Mouse (Mus musculus) lung, postnatal 10 days (tissue): ENCODE measurements around the gene Neurl1b.
A peak's percentile ranks its signal among the peaks of the same experiment; 100 is the strongest.

Source experiments
- DNase-seq: peaks from one replicate; pipeline ENCODE4 v3.0.0; 2021

Gene Neurl1b

DNA sequence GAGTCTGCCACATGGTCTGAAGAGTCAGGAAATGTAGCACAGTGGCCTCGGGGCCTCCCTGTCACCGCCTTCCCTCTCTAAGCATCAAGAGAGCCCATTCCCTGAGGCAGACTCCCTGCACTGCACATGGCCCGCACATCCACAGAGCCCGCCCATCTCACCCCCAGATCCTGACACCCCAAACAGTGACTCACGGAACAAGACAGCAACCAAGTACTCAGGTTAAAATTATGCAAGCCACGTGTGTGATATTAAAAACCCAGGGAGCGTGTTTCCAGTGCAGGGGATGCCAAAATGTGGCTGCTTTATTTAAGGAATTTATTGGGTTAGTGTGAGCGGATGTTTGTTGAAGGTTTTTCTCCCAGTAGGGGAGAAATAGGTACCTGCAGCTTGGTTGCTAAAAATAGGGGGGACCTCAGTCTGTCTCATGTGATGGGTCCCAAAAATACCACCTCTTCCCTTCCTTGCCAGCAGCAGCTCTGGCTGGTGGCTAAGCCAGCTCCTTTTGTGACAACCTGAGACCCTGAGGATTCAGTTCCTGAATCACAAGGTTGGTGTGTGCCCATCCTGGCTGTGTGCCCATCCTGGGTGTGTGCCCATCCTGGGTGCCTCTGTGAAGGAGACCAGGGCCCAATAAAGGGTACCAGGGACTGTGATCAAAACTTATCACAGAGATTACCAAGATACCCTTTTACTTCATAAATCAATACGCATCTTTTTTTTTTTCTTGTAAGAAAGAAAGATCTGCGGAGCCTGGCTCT is 9.1 kb upstream of the Neurl1b start:
- DNase-seq = no peak

DNA sequence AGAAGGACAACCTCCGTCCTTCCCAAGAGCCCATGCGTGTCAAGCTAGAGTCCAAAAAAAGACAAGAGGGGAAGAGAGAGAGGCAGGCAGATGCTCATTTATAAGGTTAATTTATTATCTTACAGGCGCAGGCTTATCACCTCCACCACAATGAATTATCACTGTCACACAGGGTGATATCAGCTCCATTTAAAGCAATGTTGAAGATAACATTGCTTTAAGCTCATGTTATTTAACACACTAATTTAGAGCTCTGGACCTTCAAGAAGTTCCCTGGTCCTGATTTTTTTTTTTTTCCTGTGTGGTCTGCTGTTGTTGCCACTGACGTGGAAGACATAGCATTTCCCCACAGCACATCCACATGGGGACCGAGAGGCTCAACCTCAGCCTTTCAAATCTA is 1.7 kb upstream of the Neurl1b start:
- DNase-seq = no peak

DNA sequence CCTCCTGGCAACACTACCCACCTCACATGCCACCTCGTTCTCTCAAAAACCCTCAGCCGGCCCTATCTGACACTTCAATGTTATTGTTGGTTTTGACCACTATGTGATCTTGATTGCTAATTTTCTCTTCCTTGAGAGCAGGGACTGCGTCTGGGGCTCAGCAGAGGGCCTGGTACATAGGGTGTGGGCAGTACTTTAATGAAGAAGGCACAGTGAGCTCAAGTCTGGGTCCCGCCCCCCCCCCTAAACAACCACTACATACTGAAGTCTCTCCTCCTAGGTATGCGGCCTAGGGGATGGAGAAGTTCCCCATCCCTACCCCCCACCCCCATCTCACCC is 476 bp upstream of the Neurl1b start:
- DNase-seq = no peak

DNA sequence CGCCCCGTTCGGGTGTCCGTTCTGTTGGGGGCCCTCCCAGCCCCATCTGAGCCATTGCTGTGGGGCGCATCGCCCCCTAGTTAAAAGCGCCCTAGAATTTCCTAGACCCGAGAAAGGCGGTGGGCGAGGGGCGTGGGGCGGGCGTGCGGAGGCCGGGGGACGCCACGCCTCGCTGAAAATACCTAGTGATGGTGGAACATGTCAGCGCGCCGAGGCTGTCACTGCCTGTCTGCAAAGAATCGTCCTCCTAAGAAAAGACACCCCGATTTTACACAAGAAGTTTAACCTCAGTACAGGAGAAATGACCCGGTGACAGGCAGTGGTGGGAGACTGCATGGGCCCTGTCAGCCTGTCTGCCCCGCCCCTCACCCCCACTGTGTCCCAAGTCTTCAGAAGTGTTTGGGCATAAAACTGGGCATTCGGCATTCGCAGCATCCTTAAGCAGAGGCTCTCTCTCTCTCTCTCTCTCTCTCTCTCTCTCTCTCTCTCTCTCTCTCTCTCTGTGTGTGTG is 781 bp downstream of the Neurl1b start:
- peak; percentile 41 for DNase-seq

DNA sequence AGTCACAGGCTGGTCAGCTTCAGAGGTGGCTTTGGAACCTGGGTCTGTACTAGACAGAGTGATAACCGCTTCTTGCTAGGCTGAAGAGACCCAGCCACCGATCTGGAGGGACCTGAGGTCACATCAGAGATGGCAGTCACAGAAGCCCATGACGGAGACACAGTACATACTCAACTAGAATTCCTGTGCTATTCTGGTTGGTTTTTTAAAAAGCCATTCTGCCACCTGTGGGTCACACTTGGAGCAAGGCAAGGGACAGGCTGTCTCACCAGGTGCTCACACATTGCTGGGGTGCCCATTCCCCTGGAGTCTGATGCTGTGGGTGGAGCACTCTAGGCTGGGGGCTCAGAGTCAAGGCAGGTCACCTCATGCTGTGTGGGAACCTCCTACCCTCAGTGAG is 1.5 kb downstream of the Neurl1b start:
- no peak for DNase-seq

DNA sequence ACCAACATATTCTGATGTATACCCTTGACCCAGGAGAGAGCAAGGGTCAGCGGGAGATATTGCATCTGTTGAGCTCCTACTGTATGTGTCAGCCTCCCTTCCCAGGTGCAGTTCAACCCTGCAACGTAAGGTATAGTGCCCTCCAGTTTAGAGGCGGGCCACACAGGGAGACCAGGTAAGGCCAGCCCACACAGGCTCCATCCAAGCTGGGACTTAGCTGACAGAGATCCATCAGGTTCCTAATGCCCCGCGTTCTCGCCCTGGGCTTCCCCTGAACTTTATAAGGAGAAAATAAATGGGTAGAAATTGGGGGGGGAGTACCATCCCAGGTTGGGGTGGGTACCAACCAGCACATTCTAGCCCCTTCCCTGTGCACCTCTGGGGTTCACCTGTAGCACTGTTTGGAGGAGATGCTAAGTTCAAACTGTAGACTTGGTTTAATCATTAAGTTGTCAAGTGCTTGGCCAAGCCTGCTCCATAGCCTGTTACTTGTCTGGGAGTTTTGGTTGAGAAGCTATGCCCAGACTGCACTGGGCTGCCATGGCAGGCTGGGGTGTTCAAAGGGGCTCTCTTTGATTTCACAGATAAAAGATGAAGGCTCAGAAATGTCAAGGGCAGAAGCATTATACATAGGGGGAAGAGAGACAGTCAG is 3.3 kb downstream of the Neurl1b start:
- no peak for DNase-seq

DNA sequence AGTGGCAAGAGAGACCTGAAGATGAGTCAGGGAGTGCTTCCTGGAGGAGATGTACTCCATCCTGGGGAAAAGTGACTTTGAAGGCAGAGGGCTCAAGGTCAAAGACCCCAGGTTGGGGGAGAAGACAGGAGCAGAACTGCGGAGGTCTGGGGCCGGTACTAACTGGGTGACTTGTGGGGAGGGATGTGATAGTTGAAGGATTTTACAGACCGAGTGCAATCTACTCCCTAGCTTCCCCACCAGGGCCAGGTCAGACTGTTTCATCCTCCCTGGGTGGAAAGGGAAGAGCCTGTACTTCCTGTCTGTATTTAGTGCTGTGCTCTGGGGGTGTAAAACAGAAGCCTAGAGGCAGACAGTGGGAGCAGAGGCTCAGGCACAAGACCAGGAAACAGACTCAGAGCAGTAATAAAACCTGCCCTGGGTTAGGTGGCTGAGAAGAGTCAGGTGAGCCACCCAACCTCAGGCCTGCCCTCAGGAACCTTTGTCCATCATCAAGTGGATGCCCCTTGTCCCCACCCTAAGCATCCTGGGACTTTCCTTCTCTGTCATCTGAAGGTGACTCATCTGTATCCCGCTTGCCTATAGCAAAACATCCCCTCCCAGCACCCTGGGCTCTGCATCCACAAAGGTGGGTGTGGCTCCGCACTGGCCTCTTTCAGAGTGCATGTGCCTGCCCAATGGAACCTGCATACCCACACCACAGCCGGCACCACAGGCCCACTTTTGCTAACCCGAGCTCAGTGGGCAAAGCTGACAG is 6.0 kb downstream of the Neurl1b start:
- DNase-seq = no peak

DNA sequence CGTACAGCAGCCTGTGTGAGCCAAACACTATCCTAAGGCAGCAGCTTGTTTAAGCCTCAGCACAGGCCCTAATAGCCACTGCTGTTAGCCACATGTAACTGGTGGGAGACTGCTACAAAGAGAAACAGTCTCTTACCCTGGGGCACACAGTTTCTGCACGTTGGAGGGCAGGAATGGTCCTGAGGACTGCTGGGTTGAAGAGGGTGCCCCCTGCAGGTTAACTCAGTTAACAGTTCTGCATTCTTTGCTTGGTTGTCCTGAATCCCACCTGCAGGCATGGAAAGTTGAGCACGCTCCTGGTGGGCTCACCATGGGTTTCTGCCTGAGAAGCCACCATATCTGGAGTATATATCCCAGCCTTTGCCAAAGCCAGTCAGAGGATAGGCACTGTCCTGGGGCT is 6.9 kb downstream of the Neurl1b start:
- DNase-seq = peak; percentile 62

DNA sequence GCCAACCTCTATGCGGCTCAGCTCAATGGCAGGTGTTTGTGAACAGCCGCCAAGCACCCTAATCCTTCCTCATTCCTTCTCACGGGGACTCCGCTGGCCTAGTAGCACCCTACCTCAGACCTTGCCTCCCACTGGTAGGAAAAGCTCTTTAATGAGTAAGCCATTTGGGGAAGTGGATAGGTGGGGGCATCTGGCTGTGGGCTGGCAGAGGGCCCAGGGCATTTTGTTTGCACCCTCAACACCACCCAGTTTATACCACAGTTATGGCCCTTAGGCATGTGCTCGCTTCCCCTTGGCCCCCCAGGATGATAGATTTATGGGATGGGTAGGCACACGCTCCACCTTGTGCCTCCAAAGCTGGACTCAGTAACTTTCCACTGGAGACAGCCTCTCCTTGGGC is 7.8 kb downstream of the Neurl1b start:
- DNase-seq = peak; percentile 27

DNA sequence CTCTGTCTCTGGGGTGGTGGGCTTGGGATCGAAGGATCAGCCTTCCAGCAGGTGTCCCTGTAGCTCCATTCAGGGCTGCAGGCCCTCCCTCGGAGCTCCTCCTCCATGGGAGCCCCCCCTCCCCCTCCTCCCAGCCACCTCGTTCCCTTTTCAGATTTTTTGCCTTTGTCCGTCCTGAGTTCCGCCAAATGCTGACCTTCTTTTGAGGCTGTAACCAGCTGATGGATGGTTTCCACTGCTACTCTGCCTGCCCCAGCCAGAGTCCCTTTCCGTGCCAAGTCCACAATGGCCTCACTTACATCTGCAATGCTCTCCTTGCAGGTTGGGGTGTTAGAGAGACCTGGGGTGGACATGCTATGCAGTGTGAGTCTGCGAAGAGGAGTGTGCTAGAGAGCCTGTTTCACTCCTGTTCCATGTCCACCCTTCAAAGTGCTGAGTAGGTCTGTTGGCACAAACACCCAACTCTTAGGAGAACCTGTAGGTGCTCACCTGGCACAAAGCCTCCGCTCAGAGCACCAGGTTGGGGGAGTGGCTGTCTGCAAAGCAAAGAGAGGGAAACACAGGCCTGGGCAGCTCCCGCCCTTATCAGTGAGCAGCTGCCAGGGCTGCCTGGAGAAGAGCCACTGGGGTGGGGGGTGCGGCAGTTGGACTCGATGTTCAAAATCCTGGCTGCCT is 9.5 kb downstream of the Neurl1b start:
- DNase-seq = peak; percentile 82

DNA sequence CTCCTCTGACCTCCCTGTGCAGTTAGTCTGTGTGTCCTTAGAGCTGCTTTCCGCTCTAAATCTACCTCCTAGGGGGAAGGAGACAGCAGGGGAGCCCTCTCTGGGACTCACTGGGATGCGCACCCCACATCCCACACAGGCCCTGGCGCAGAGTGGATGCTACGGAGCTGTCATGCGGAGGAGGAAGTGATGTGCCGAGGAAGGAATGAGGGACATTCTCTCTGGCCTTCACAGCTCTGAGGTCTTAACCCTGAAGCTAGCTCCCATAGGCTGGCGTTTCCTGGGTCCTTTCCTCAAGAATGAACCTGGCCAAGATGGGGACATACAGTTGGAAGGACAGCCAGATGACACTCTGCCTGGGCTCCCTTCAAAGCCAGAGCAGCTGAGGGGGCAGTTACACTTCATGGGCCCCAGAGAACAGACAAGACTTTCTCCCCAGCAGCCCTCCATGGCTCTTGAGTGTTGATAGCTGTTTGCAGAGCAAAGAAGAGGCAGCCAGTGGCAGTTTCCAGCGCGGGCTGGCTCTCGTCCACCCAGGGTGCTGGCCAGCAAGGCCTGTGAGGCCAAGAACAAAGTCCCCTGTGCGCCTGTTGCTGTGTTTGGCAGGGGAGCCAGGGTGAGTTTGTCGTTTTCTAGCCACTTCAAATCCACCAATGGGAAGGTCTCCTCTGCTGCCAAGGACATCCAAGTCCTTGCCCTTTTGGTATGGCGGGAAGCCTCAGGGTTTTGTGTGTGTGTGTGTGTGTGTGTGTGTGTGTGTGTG is 10.5 kb downstream of the Neurl1b start:
- DNase-seq = peak; percentile 89

DNA sequence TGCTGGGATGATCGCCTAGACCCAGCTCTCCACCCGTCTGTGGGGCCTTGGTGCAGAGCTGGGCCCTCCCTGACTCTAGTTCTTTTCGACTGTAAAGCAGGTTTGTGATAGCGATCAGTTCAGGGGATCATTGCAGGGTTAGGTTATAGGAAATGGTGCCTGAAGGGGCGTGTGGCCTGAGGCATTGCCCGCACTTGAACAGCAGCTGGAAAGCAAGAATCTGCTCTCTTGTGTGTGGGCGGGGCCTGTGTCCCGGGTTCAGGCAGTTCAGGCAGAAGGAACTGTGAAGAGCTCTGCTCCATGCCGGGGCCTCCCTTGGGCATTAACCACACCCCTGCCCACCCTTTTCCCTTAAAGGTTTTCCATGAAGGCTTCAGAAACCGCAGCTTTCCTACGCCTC is 18.7 kb downstream of the Neurl1b start:
- DNase-seq = peak; percentile 30

DNA sequence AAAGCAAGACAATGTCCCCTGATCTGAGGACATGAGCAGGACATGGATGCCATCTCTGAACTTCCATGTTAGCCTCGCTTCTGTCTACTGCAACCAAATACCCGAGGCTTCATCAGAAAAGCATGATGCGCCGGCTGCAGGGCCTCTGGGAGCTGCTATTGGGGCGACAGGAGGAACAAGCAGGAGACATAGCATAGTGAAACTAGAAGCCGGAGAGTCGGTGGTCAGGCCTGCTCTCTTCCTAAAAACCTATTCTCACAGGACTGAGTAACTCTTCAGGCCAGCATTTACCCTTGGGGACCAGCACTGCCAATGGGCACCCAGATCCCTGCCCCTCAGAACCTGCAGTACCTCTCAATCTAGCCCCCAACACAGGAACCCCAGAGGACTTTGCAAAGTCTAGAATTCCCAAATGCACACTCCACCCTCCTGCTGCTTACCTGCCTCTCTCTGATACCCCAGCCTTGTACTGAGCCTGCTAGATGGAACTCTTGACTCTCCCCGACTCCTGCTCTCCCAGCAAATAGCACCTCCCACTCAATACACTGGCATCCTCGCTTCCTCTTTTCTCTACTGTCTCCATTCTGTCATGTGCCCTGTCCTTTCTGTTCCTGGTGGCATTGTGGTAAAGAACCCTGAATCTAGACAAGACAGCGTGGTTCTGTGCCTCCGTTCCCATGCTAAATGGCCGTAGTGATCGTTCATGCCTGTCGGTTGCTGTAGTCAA is 22.6 kb downstream of the Neurl1b start:
- no peak for DNase-seq

DNA sequence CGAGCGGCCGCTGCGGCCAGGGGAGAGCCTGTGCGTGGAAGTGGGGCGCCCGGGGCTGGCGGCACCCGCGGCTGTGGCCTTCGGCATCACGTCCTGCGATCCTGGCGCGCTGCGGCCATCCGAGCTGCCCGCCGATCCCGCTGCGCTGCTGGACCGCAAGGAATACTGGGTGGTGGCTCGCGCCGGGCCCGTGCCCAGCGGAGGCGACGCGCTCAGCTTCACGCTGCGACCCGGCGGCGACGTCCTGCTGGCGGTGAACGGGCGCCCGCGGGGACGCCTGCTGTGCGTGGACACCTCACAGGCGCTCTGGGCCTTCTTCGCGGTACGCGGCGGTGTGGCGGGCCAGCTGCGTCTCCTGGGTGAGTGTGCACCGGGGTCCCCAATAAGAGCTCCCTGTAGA is 24.4 kb downstream of the Neurl1b start:
- DNase-seq = no peak

DNA sequence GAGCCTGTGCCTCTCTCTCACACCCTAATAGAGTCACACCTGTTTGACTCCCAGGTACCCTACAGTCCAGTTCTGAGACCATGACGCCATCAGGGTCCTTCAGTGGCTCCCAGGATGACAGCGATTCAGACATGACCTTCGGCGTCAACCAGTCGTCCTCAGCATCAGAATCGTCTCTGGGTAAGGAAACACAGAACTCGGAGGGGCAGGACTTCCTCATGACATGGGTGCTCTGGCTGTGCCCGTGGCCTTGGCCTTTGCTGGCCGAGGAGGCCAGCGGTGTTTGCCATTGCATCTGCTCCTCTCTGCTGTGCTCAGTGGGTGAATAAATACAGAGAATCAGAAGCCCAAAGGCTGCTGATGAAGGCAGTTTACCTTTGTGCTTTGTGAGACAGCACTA is 26.4 kb downstream of the Neurl1b start:
- DNase-seq = no peak

DNA sequence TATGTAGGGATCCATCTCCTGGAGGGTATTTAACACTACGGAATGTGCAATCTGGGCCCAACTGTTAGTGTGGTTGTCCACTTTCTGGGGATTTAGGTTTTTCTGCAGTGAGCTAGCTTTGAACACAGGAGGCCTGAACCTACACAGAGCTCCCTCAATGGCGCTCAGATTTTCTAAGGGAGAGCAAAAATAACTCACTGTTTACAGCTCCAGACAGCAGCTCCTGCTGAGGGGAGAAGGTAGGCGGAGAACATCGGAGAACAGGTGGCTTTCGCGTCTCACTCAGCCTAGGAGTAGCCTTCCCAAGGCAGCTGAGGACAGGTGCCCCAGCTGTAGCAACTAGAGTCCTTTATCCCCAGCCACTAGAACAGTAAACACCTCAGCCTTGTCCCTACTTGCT is 27.6 kb downstream of the Neurl1b start:
- no peak for DNase-seq

DNA sequence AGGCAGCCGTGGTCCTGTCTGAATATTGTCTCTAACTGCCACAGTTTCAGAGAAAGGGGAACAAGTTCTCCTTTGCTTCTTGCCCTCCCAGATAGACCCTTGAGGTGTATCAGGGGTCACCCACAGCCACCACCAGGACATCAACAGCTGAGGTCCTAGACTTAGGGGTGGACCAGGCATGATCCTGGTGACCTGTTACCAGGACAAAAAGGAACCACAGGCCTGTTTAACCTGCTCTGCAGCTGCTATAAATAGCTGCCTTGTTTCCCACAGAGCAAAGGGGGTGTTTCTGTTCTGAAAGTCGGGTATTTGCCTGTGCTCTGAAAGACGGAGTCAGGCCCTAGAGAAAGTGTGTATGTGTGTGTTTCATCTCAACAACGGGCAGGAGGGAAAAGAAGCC is 29.2 kb downstream of the Neurl1b start:
- DNase-seq = no peak

DNA sequence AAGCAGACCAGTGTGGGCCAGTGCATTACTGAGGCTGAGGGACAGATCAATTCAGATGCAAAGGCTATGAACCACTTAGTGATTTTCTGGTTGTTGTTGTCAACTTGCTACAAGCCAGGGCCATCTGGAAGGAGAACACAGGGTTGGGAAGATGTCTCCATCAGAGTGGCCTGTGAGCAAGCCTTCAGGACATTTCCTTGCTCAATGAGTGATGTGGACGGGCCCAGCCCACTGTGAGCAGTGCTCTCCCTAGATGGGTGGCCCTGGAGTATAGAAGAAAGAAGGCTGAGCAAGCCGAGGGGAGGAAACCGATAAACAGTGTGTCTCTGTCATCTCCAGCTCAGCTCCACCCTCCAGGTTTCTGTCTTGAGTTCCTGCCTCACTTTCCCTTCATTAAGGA is 34.8 kb downstream of the Neurl1b start:
- DNase-seq = no peak

DNA sequence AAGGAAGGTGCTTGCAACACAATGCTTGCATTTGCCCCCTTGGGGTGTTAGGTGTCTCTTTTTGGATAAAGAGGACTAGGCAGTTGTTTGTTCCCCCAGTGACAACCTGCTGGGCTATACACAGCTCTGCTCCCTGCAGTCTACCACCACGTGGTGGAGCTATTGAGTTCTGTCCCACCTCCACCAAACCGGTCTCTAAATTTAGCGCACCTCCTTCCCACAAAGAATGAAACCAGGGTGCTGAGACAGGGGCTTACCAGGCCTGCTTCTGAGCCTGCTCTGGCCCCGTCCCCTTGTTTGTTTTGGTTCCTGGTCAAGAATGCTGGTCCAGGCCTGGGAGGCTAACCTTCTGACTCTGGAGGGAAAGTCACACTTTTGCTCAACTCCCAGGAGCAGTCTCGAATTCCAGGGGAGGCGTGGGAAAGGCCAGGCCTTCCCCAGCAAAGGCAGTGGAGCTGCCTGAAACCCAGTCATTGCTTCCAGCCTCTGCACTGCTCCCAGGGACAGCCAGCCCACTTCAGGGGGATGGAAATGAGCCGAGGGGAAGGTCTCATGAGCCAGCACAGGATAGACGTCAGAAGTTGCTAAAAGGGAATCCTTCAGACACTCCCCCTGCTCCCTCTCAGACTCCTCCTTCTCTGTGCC is 37.1 kb downstream of the Neurl1b start:
- peak; percentile 75 for DNase-seq

DNA sequence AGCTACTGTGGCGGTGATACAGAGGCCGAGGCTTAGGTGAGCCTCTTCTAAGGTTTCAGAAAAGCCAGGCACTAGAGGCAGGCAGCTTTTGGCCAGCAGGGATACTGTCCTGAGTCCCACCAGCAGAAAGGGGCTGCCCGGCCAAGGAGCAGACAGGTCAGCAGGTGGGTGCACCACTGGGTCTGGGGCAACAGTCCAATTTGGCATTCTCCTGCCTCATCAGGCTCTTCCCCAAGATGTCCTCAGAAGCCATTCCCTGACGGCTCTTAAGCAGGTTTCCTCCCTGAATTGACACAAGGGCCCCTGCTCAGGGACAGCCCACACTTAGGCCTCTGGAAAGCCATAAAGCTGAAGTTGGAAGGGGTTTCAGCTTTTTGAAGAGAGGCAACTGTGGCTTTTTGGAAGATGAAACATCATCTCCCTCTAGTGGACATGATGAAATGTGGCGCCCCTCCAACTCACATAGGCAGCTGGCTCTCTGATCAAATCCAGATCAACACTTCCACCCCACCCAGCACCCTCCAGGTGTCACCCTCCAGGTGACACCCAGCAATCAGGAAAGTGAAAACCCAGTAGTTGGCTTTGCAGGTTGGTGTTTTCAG is 37.8 kb downstream of the Neurl1b start:
- peak; percentile 86 for DNase-seq

DNA sequence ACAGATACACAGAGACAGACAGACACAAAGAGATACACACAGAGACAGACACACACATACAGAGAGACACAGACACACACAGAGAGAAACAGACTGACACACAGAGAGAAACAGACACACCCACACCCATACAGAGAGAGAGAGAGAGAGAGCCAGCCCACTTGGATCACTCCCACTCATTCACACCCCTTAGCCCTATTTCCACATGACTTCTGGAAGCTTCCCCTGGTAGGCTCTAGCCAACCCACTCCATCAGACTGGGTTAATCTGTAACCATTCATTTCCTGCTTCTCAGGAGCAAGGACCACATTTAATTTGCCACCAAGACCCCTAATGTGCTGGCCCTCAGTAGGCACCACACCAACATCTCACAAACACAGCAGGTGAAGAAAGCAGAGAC is 42.9 kb downstream of the Neurl1b start:
- DNase-seq = peak; percentile 53
